Mouse (Mus musculus): ENCODE results near the gene Cfap43. TPM values are rescaled to one million over a fixed set of nuclear protein-coding genes. Genes with fewer than 3 reads are reported as not detected.

Cfap43 gene
- polyA plus RNA-seq, 1 experiment from 2014 or later = 0.05 TPM

- peaks cover 12% of the 10 kb centered on the region for H3K4me1 ChIP-seq
- H3K27ac ChIP-seq = no peak overlapping the region
- H3K36me3 ChIP-seq (replicated peaks) = no peaks in the 10 kb centered on the region
- H3K9me3 ChIP-seq = no peaks in the 10 kb centered on the region
- H3K27me3 ChIP-seq (ENCODE audit: poor library complexity, severe bottlenecking) = no peaks in the 10 kb centered on the region
- WGBS = 85% methylated on average over 7 of the region's 7 CpGs
- no peak for DNase-seq (ENCODE audit: extremely low spot score, low spot score)
- H3K4me3 ChIP-seq = no peak overlapping the region
Measured at GRCm38 (mm10) chr19:47725643-47726140, 193.4 kb downstream of the Cfap43 start.

DNA sequence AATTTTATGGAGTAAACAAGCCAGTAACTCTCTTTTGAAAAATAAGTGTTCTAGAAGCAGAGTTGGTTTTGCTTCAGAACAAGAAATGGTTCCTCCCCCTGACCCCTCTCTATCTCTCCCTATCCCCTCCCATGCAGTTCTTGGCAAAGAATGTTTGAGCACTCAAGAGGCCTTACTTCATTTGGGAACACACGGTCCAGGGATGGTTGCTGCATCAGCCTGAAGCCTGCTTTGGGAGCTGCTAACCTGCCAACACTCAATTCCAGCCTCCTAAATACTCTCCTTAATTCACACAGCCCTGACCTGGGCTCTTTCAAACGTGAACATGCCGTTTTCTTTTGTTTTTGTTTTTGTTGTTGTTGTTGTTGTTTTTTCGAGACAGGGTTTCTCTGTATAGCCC, 194.2 kb downstream of the Cfap43 start:
- no peaks in the 10 kb centered on the region for H3K27me3 ChIP-seq (ENCODE audit: poor library complexity, severe bottlenecking)
- H3K4me1 ChIP-seq = peaks cover 4% of the 10 kb centered on the region
- no peak overlapping the region for H3K27ac ChIP-seq
- 83% methylated on average over 4 of the region's 4 CpGs for WGBS
- no peak for DNase-seq (ENCODE audit: extremely low spot score, low spot score)
- no peaks in the 10 kb centered on the region for H3K36me3 ChIP-seq (replicated peaks)
- H3K4me3 ChIP-seq = no peak overlapping the region
- no peaks in the 10 kb centered on the region for H3K9me3 ChIP-seq

DNA sequence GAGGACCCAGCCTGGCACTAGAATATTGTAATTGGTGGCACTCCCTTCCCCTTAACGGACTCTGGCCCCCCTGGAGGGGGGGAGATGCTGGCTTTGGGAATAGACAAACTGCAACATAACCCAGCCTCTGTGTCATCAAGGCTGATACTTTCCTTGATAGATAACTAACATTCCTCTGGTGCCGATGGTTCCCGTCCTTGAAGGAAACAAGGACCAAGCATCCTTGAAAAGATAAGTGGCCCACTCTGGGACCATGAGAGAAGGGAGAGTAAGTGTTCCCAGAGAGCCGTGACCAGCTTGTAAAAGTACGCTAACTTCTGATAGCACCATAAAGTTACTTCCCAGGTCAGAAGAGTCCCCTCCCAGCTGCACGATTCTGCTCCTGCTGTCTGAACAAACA, 196.6 kb downstream of the Cfap43 start:
- WGBS = 90% methylated on average over 6 of the region's 6 CpGs
- H3K4me3 ChIP-seq = no peak overlapping the region
- H3K36me3 ChIP-seq (replicated peaks) = no peaks in the 10 kb centered on the region
- no peak overlapping the region for H3K27ac ChIP-seq
- no peak for DNase-seq (ENCODE audit: extremely low spot score, low spot score)
- no peaks in the 10 kb centered on the region for H3K27me3 ChIP-seq (ENCODE audit: poor library complexity, severe bottlenecking)
- H3K9me3 ChIP-seq = no peaks in the 10 kb centered on the region
- H3K4me1 ChIP-seq = no peaks in the 10 kb centered on the region

DNA sequence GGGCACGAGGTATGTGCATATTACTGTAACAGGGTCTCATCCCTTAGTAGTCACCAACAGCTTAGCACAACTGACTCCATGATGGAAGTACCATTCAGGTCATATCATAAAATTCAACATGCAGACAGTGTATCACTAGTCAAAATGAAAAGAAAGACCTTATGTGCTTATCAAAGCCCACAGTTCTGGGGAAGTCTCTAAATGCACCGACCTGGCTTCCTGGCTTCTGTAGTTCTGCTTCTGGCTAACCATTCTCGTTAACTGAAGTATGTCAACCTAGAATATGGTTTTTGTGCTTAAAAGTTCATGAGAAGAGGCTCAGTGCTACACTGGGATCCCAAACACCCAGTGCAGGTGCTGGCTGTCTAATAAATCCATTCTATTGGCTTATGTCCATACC, 199.9 kb downstream of the Cfap43 start:
- no peak overlapping the region for H3K27ac ChIP-seq
- WGBS = 90% methylated on average over 3 of the region's 3 CpGs
- DNase-seq (ENCODE audit: extremely low spot score, low spot score) = no peak

GRCm38 (mm10) chr19:47716144-47716543, 202.9 kb downstream of the Cfap43 start:
- 62% methylated on average over 2 of the region's 2 CpGs for WGBS
- no peak overlapping the region for H3K4me3 ChIP-seq
- no peaks in the 10 kb centered on the region for H3K4me1 ChIP-seq
- H3K27me3 ChIP-seq (ENCODE audit: poor library complexity, severe bottlenecking) = no peaks in the 10 kb centered on the region
- H3K36me3 ChIP-seq (replicated peaks) = no peaks in the 10 kb centered on the region
- peaks cover 4% of the 10 kb centered on the region; the same call in 1 of the 2 replicates for H3K9me3 ChIP-seq
- no peak overlapping the region for H3K27ac ChIP-seq
- no peak for DNase-seq (ENCODE audit: extremely low spot score, low spot score)

More for the DNA sequence above, 199.9 kb downstream of the Cfap43 start:
- Histone ChIP-seq H3K27me3 (ENCODE audit: poor library complexity, severe bottlenecking) (no peaks in the 10 kb centered on the region), H3K4me1 (no peaks in the 10 kb centered on the region), H3K36me3 (replicated peaks) (no peaks in the 10 kb centered on the region), H3K4me3 (no peak overlapping the region), H3K9me3 (peaks cover 4% of the 10 kb centered on the region; the same call in 1 of the 2 replicates)

DNA sequence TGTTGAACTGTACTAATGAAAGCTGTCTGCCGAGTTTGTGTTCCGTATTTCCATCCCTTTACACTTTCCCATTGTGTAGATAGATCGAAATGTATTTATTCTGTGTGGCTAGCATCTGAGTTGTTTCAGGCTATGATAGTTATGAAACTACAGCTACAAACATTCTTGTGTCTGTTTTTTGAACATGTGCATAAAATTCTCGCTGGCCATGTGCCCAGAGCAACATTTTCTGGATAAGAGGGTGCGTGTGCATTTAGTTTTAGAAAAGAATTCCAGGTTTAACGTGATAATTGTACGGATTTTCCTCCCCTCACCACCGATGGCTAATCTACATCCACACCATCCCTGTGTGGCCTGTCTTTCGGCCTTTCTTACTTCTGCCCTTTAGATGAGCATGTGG, 205.6 kb downstream of the Cfap43 start:
- Histone ChIP-seq H3K27ac (no peak overlapping the region), H3K36me3 (replicated peaks) (no peaks in the 10 kb centered on the region), H3K9me3 (peaks cover 4% of the 10 kb centered on the region; the same call in 1 of the 2 replicates), H3K27me3 (ENCODE audit: poor library complexity, severe bottlenecking) (no peaks in the 10 kb centered on the region), H3K4me3 (no peak overlapping the region), H3K4me1 (no peaks in the 10 kb centered on the region)
- no peak for DNase-seq (ENCODE audit: extremely low spot score, low spot score)
- whole genome bisulfite sequencing = 90% methylated on average over 9 of the region's 9 CpGs

GRCm38 (mm10) chr19:47710376-47710775, 208.7 kb downstream of the Cfap43 start:
- Histone ChIP-seq H3K27me3 (ENCODE audit: poor library complexity, severe bottlenecking) (no peaks in the 10 kb centered on the region), H3K4me3 (no peak overlapping the region), H3K4me1 (no peaks in the 10 kb centered on the region), H3K36me3 (replicated peaks) (no peaks in the 10 kb centered on the region), H3K9me3 (no peaks in the 10 kb centered on the region), H3K27ac (no peak overlapping the region)
- 82% methylated on average over 4 of the region's 4 CpGs for WGBS
- DNase-seq (ENCODE audit: extremely low spot score, low spot score) = no peak

DNA sequence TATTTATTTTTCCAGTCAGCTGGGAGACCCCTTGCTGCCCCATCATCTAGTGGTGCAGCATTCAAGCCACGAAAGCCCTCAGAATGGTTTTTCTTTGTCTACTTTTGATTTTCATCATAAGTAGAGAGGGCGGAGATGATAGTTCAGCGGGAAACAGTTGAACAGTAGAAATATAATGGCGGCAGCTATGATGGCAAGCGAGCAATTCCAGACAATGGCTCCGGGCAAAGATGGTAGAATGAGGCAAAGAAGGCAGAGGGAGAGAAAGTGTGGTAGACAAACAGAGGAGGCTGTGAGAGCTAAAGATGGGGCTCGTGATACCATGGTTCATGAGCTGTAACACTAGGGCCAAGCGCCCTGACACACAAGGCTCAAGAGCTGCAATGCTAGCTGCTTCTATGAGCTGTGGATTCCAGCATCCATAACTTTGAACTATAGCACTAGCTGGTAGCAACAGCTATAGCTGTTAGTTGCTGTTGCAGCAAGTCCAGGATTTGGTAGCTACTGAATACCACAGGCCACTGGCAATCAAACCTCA, 213.2 kb downstream of the Cfap43 start:
- no peaks in the 10 kb centered on the region; the same call in 1 of the 2 replicates for H3K27me3 ChIP-seq (ENCODE audit: poor library complexity, severe bottlenecking)
- H3K4me1 ChIP-seq = peaks cover 3% of the 10 kb centered on the region
- no peaks in the 10 kb centered on the region for H3K9me3 ChIP-seq
- DNase-seq (ENCODE audit: extremely low spot score, low spot score) = no peak
- WGBS = 94% methylated on average over 8 of the region's 8 CpGs
- no peak overlapping the region for H3K27ac ChIP-seq
- no peak overlapping the region for H3K4me3 ChIP-seq
- H3K36me3 ChIP-seq (replicated peaks) = no peaks in the 10 kb centered on the region

- H3K4me3 ChIP-seq = no peak overlapping the region
- H3K27me3 ChIP-seq (ENCODE audit: poor library complexity, severe bottlenecking) = no peaks in the 10 kb centered on the region; the same call in 1 of the 2 replicates
- DNase-seq (ENCODE audit: extremely low spot score, low spot score) = no peak
- H3K9me3 ChIP-seq = no peaks in the 10 kb centered on the region
- H3K27ac ChIP-seq = no peak overlapping the region
- 79% methylated on average over 13 of the region's 13 CpGs for WGBS
- H3K36me3 ChIP-seq (replicated peaks) = no peaks in the 10 kb centered on the region
- H3K4me1 ChIP-seq = peaks cover 5% of the 10 kb centered on the region
Measured at GRCm38 (mm10) chr19:47705080-47705771, 213.9 kb downstream of the Cfap43 start.

DNA sequence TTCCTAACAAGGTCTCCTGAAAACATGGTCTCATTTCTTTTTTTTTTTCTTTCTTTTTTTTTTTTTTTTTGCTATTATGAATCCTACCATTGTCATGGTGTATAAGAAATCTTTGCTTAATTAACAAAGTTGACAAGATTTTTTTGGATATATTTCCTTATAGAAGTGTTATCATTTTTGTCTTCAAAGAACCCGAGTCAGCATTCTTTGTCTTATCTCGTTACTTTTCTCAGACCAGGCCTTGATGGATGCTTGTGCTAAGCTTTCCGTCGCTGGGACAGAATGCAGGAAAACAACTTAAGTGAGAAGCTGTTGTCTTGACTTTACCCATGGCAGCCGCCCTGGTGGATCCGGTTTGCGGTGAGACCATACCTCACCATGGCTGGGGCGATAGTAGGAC, 218.6 kb downstream of the Cfap43 start:
- H3K4me1 ChIP-seq = peaks cover 5% of the 10 kb centered on the region
- H3K27me3 ChIP-seq (ENCODE audit: poor library complexity, severe bottlenecking) = peaks cover 7% of the 10 kb centered on the region
- H3K27ac ChIP-seq = no peak overlapping the region
- WGBS = 87% methylated on average over 8 of the region's 8 CpGs
- H3K9me3 ChIP-seq = no peaks in the 10 kb centered on the region
- DNase-seq (ENCODE audit: extremely low spot score, low spot score) = no peak
- H3K4me3 ChIP-seq = no peak overlapping the region
- H3K36me3 ChIP-seq (replicated peaks) = no peaks in the 10 kb centered on the region

GRCm38 (mm10) chr19:47699743-47700142, 219.3 kb downstream of the Cfap43 start:
- 94% methylated on average over 9 of the region's 9 CpGs for WGBS
- no peak overlapping the region for H3K4me3 ChIP-seq
- no peaks in the 10 kb centered on the region for H3K9me3 ChIP-seq
- H3K27me3 ChIP-seq (ENCODE audit: poor library complexity, severe bottlenecking) = peaks cover 7% of the 10 kb centered on the region
- no peak overlapping the region for H3K27ac ChIP-seq
- DNase-seq (ENCODE audit: extremely low spot score, low spot score) = no peak
- H3K4me1 ChIP-seq = peaks cover 5% of the 10 kb centered on the region
- no peaks in the 10 kb centered on the region for H3K36me3 ChIP-seq (replicated peaks)

DNA sequence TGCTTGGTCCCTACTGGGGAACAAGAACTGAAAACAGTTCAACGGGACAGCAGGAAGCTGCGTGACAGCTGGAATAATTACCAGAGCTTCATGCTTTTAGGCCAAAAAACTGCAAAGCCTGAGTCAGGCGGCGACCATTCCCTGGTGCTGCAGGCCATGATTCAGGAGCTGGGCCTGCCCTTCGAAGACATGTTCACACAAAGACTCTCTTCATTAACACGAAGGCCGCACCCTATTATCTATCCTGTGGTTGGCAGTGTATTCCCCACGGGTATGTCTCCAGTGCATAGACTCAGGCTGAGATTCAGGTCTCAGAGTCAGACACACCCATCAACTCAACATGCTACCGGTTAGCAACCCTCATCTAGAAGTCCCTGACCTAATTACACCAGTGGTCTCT, 220.8 kb downstream of the Cfap43 start:
- no peak overlapping the region for H3K4me3 ChIP-seq
- H3K9me3 ChIP-seq = no peaks in the 10 kb centered on the region
- H3K36me3 ChIP-seq (replicated peaks) = no peaks in the 10 kb centered on the region
- H3K27me3 ChIP-seq (ENCODE audit: poor library complexity, severe bottlenecking) = peaks cover 7% of the 10 kb centered on the region
- H3K27ac ChIP-seq = no peak overlapping the region
- DNase-seq (ENCODE audit: extremely low spot score, low spot score) = no peak
- peaks cover 15% of the 10 kb centered on the region for H3K4me1 ChIP-seq
- WGBS = 80% methylated on average over 9 of the region's 9 CpGs

- Histone ChIP-seq H3K9me3 (no peaks in the 10 kb centered on the region), H3K4me3 (no peak overlapping the region), H3K27me3 (ENCODE audit: poor library complexity, severe bottlenecking) (peaks cover 12% of the 10 kb centered on the region), H3K36me3 (replicated peaks) (no peaks in the 10 kb centered on the region), H3K4me1 (peaks cover 21% of the 10 kb centered on the region), H3K27ac (no peak overlapping the region)
- DNase-seq (ENCODE audit: extremely low spot score, low spot score) = no peak
- WGBS = 89% methylated on average over 11 of the region's 11 CpGs
Measured at GRCm38 (mm10) chr19:47697067-47697466, 222.0 kb downstream of the Cfap43 start.

Data from forebrain, embryonic 10.5 days (tissue).